9 mouse cellular contexts compared by ENCODE assay signal in the genomic region with DNA sequence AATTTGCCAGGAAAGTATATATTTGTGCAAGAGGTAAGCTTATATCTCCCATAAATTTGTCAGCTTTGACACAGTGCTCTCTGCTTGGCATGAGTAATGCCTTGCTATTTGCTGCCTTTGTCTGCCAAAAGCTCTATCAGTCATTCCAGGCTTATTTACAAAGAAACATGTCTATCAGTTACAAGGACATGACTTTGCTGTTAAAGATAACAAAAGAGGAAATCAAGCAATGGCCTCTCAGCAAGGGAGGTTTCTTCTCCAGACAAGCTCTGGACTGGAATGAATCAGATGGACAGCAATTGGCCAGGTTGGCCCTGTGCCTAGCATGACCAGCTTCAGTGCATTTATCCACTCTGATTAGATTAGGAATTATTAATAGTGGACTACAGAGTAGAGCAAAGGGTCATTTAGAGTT.
DNase-seq lines count a peak whose midpoint lies in the region; ATAC-seq and TF ChIP-seq lines count a peak whose summit lies in the region.
"Had no signal": no experiment of that assay in that cellular context is flagged by ENCODE, and none has a peak within 500 bp of the region (broad histone marks: within the 10 kb centered on the region; RNA-seq: fewer than 3 reads in every experiment).

No protein-coding gene starts in this region.

- ATAC-seq in intestine, embryonic 14.5 days (replicated peaks; ENCODE audit: low FRiP score, low TSS enrichment, low read depth) = peak; percentile 66
- ATAC-seq in intestine, postnatal 0 days = no peak
- ATAC-seq: CD4-positive, CD25-positive, alpha-beta regulatory T cell, adult 4 months had no signal

- no peak overlapping the region for H3K4me3 ChIP-seq in intestine, embryonic 14.5 days (ENCODE audit: low read depth, low read length)
- H3K4me3 ChIP-seq in intestine, postnatal 0 days (ENCODE audit: low read depth, low read length) = no peak overlapping the region

- H3K4me1 ChIP-seq in intestine, embryonic 14.5 days (replicated peaks; ENCODE audit: control insufficient read depth, insufficient read depth, low read length) = 0 out of 2 replicates have a peak, but pooled peaks cover 6% of the 10 kb centered on the region
- H3K4me1 ChIP-seq in intestine, postnatal 0 days (replicated peaks; ENCODE audit: control insufficient read depth, insufficient read depth, low read length) = no peaks in the 10 kb centered on the region

- H3K9ac ChIP-seq in intestine, embryonic 14.5 days (ENCODE audit: low read length) = no peak overlapping the region
- no peak overlapping the region for H3K9ac ChIP-seq in intestine, postnatal 0 days (ENCODE audit: low read depth, low read length)

- H3K4me2 ChIP-seq in intestine, embryonic 14.5 days (ENCODE audit: low read length) = no peak overlapping the region
- no peak overlapping the region for H3K4me2 ChIP-seq in intestine, postnatal 0 days (replicated peaks; ENCODE audit: low read depth)

- DNase-seq in intestine, embryonic 14.5 days (ENCODE audit: low spot score) = no peak
- peak; percentile 84 for DNase-seq in adrenal gland, postnatal 14 days
- peak; percentile 20 to 48 for DNase-seq in heart, adult 9 months (ENCODE audit: low spot score in 2 of 2)
- peak; percentile 25 for DNase-seq in lung, postnatal 10 days
- DNase-seq in thymus, postnatal 0 days (ENCODE audit: low spot score) = no peak
- DNase-seq in embryo, embryonic 10 days (ENCODE audit: low spot score) = no peak
- no peak for DNase-seq in left cerebral cortex, postnatal 36 days (ENCODE audit: low spot score in 2 of 2)

- no peak for TF ChIP-seq CTCF in intestine, postnatal 0 days (IDR thresholded peaks at IDR 0.05; ENCODE audit: low read depth)

- intact Hi-C loops in left cerebral cortex, postnatal 36 days (cut with DNase I) = no loop called here

- H3K9me3 ChIP-seq in intestine, embryonic 14.5 days (ENCODE audit: control insufficient read depth, low read length) = no peaks in the 10 kb centered on the region
- H3K9me3 ChIP-seq in intestine, postnatal 0 days (ENCODE audit: control insufficient read depth) = no peaks in the 10 kb centered on the region

- H3K27me3 ChIP-seq in intestine, embryonic 14.5 days (replicated peaks; ENCODE audit: control insufficient read depth, insufficient read depth, low read length) = no peaks in the 10 kb centered on the region
- no peaks in the 10 kb centered on the region for H3K27me3 ChIP-seq in intestine, postnatal 0 days (replicated peaks; ENCODE audit: control insufficient read depth, insufficient read depth, low read length)

- H3K36me3 ChIP-seq in intestine, embryonic 14.5 days (ENCODE audit: control insufficient read depth, insufficient read depth, low read length) = no peaks in the 10 kb centered on the region
- H3K36me3 ChIP-seq in intestine, postnatal 0 days (ENCODE audit: control insufficient read depth, insufficient read depth) = no peaks in the 10 kb centered on the region

- no peak overlapping the region for H3K27ac ChIP-seq in intestine, embryonic 14.5 days (ENCODE audit: low read depth)
- H3K27ac ChIP-seq in intestine, postnatal 0 days (ENCODE audit: low read depth, low read length) = no peak overlapping the region

Comparison
In these comparisons a context has a peak if more than half of its experiments do, and no peak if none do; other contexts are left out.
1. DNase-seq: peak in adrenal gland, postnatal 14 days (single experiment), heart, adult 9 months (2 of 2) and lung, postnatal 10 days (single experiment); none in intestine, embryonic 14.5 days (single experiment), thymus, postnatal 0 days (single experiment), embryo, embryonic 10 days (single experiment) and left cerebral cortex, postnatal 36 days (0 of 2).